Mouse (Mus musculus) G1E (cell line): ENCODE results near the gene St8sia2.

Experiments used
- CTCF ChIP-seq: IDR thresholded peaks from 2 replicates; pipeline ENCODE4 v1.5.1; 2012; ENCODE audit warnings: low read depth, low read length, inconsistent platforms, mixed read lengths
- GATA1 ChIP-seq: IDR thresholded peaks from 2 replicates; pipeline ENCODE4 v1.6.1; 2012; ENCODE audit warnings: borderline replicate concordance, low read length, inconsistent platforms, mixed read lengths
- POLR2AphosphoS5 ChIP-seq: IDR thresholded peaks from 2 replicates; pipeline ENCODE4 v1.6.1; 2012; ENCODE audit warnings: low read depth, low read length, inconsistent platforms; ENCODE audit not compliant: insufficient replicate concordance

- TF ChIP-seq CTCF (no peak), GATA1 (no peak), POLR2AphosphoS5 (no peak)
These were observed 6.6 kb downstream of the St8sia2 start for GRCm38 (mm10) chr7:74006775-74007371.
